Mouse (Mus musculus): Measurements from ENCODE around the gene Fam227b.
A peak's percentile ranks its signal among the peaks of the same experiment; 100 is the strongest.

Gene Fam227b

DNA sequence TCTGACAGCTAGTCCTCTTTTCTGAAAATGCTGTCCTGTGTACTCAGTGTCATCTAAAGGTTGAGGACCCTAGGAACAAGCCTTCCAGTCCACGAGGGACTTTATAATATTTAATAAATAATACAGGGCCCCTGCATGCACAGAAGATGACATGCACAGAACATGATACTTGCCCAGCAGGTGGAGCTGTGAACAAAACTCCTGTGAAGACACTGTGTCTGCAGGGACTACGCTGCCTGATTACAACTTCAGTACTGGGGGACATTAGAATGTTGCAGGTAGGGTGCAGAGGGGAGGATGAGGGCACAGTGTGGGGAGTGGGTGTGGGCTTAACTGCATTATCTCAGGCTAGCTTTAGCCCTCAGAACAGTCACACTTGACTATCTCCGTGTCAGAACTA, 145.7 kb downstream of the Fam227b start:
- DNase-seq (ENCODE audit: low read depth, low spot score): peak; percentile 14

DNA sequence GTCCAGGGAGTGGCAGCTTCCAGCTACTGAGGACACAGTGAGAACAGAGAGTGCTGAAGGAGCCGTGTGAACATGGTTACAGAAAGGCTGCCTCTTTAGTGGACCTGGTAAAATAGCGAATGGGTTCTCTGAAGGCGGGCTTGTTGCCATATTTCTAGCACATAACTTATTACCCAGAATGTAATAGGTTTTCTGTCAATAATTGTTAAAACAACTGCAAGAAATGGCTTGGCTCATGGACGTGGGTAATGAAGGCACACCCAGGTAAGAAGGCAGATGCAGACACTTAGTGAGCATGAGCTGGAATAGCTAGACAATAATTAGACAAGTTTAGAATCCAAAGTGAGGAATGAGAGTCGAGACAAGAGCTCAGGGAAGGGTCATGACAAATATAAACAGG, 149.5 kb downstream of the Fam227b start:
- no peak for DNase-seq (ENCODE audit: low read depth, low spot score)

DNA sequence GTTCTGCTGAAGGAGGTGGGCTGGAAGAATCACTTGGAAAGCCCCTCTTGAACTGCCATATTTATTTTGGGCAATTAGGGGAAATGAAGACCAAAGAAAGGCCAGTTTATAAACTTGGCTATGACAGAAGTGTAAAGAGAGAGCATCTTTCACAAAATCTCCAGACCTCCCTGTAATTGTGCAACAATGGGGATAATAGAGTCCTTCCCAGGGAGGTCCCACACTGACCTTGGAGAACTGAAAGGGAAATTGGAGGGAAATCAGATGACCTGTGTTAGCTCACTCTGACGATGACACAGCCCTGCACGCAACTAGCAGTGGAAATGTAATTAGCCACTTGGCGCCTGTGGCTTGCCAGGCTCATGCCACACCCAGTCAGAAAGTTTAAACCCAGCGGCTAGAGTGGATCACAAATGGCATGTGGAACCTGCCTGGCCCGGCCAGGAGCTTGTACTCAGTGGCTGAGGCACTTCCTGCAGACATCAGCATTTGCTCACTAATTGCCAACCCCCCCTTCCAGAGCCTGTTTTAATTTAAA, 175.9 kb downstream of the Fam227b start:
- DNase-seq (ENCODE audit: low read depth, low spot score): no peak

DNA sequence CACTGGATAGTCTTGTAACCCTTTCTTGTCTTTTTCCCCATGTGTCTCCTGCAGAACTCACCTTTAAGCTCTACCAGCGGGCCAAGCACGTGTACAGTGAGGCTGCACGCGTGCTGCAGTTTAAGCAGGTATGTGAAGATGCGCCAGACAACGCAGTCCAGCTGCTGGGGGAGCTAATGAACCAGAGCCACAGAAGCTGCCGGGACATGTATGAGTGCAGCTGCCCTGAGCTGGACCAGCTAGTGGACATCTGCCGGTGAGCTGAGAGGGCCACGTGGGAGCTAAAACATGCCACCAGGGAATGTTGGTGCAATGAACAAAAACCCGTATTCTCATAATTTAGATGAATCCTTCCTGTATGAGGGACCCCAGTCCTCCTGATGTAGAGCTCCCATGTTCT, 176.6 kb downstream of the Fam227b start:
- DNase-seq (ENCODE audit: low read depth, low spot score): no peak

DNA sequence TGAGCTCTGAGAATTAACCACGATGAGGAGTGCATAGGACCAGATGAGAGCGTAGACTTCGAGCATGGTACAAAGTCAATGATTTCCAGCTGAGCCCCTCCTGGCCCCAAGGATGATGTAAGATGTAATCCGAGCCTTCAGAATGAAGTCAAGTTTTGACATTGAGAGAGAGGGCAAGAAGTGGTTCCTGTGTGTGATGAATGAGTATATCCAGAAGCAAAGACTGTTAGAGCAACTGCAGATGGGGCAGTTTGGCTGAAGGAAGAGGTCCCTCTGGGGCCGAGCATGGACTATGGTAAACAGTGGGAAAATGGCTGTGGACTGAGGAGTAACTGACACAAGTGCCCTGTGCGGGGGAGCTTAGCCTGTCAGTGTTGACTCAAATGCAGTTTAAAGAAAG, 178.6 kb downstream of the Fam227b start:
- no peak for DNase-seq (ENCODE audit: low read depth, low spot score)

DNA sequence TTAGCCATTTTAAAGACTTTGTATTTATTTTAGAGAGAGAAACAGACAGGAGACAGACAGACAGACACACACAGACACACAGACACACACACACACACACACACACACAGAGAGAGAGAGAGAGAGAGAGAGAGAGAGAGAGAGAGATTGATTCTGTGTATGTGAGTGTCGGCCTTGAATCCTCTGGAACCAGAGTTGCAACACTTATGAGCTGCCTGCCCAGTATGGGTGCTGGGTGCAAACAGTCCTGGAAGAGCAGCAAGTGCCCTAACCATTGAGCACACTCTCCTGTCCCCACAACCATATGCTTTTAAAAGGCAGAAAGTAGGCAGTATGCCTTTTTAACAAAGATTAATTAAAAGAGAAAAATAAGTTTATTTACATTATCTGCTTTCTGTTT, 183.0 kb downstream of the Fam227b start:
- no peak for DNase-seq (ENCODE audit: low read depth, low spot score)

DNA sequence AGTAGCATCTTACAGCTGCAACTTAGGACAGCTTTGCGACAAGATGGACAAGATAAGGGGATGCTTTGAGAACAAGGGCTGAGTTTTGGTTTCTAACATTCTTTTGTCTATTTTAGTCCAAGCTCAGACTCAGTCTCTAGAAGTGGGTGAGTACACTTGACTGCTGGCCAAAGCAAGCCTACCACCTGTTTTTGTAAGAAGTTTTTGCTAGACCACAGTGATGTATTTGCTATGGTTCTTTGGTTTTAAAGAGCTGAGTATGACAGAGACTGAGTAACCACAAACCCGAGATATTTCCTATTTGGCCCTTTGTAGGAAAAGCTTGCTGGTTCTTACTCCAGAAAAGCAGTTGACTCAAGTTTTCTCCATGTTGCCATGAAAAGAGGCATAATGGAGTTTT, 203.6 kb downstream of the Fam227b start:
- no peak for DNase-seq (ENCODE audit: low read depth, low spot score)

DNA sequence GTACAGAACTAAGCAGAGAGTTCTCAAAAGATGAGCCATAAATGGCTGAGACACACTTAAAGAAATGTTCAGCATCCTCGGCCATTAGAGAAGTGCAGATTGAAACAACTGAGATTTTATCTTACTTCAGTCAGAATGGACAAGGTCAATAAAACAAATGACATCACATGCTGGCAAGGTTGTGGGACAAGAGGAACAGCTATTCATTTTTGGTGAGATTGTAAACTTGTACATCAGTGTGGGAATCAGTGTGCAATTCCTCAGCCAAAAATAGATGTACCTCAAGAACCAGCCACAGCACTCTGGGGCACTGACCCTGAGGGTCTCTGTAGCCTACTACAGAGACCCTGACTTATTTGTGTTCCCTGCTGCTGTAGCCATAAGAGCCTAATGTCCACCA, 208.5 kb downstream of the Fam227b start:
- no peak for DNase-seq (ENCODE audit: low read depth, low spot score)

DNA sequence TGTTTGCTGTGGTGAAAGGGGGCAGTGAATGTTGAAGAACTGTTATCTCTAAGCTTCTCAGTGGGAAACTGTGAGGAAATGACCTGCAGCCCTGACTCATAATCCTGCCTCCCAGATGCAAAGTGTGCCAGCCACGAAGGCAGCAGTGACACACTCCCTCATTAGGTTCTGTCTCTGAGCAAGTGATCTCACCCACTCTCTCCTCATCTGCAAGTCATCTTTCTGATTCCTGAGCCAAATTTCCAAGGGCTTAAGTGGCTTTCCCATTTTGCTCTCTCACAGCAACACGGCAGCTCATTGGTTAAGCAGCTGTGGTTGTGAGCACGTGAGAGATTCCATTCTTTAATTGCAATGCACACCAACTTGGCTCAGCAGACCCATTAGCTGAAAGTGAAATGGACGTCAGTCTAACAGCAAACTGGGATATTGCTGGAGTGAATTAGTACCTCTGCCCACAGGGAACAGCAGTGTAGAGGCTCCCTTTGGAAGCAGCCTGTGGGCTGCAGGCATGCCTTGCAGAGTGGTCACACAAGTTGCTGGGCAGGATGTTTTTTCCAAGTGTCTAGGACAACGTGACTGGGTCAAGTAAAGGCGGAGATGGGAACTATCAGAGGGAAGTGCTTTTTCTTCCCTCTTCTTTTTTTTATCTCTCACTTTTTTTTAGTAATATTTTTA, 210.6 kb downstream of the Fam227b start:
- no peak for DNase-seq (ENCODE audit: low read depth, low spot score)

DNA sequence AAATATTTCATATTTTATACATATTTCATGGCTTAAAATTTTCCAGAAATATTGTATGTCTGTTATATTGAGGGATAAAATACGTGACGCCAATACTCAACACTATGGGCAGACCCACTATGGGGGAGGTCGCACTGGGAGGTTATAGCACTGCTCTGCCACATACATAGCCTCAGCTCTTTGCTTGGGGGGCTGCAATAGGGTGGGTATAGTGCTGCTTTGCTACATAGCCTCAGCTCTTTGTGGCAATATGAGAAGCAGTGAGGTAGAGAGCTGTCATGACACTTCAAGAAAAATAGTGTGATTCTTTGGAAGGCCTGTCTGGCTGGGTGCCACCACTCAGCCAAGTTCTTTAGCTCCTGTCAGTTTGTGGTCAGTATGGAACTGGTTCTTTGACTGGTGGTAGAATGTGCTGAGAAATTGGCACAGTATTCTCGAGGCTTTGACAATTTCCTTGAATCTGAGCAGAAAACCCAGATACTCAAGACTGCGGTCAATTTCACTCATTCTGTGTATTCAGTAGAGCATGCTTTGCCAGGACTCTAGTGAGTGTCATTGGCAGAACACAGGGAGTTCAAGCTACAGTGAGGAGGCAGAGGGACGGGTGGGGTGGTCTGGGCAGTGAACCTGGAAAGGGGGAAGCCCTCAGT, 212.7 kb downstream of the Fam227b start:
- DNase-seq (ENCODE audit: low read depth, low spot score): no peak

DNA sequence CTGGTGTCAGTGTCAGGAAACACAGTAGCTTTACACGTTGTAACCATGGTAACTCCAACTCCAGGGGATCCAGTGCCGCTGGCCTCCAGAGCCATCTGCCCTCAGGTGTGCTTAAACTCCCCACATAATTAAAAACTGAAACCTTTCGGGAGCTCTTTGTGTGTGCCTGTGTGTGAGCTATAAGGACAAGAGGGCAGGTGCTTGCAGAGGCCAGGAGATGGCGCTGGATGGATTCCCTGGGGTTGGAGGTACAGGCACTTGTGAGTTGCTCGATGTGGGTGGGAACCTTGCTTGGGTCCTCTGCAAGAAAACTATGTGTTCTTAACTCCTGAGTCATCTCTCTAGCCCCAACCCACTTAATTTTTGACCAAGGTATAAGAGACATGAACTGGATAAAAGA, 215.4 kb downstream of the Fam227b start:
- no peak for DNase-seq (ENCODE audit: low read depth, low spot score)

DNA sequence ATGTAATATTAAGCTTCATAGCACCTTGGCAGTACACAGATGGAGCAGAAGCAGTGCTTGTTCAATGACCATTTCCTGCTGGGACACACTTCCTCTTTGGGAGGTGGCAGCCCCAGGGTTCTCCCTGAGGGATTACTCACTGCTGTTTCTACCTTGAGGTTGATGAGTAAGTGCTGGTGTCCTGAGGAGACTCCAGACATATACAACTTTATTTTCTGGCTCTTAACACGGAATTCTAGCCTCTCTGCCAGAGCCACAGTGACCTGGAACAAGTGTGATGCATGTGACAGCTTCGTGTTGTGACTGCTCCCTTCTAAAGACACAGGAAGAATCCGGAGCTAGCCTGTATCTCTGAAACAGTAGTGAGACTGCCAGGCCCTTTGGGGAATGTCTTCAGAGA, 217.8 kb downstream of the Fam227b start:
- no peak for DNase-seq (ENCODE audit: low read depth, low spot score)

All from WW6 (cell line).